Mouse (Mus musculus) C2C12 (cell line): ENCODE measurements around the gene Hrh2.

Experiments used
- CTCF ChIP-seq: IDR thresholded peaks from one replicate; pipeline ENCODE4 v1.5.1; 2011; ENCODE audit not compliant: control insufficient read depth, insufficient read depth, insufficient read length
- MAX ChIP-seq: IDR thresholded peaks from one replicate; pipeline ENCODE4 v1.6.1; 2011; ENCODE audit warnings: mild to moderate bottlenecking, control low read depth

DNA sequence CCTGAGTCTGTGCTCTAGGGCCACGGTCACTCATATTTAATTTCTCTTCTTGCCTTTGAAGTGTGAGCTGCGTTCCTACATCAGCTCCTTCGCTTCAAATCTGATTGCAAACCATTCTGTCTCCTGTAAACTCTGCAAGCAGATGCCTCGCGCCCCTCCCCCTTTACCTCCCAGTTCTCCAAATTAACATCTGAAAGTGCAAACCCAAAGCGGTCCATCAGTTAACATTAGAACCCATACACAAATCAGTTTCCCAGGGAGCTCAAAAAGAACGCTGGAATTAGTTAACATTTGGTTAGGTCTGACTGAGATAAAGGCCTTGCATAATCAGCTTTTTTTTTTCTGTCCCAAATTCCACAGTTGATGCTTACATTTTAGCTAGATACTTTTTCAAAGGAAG lies 32.7 kb upstream of the Hrh2 start:
- TF ChIP-seq CTCF (no peak), MAX (no peak)
